Mouse (Mus musculus): ENCODE measurements around the gene Ndufb4.

Ndufb4 gene

DNA sequence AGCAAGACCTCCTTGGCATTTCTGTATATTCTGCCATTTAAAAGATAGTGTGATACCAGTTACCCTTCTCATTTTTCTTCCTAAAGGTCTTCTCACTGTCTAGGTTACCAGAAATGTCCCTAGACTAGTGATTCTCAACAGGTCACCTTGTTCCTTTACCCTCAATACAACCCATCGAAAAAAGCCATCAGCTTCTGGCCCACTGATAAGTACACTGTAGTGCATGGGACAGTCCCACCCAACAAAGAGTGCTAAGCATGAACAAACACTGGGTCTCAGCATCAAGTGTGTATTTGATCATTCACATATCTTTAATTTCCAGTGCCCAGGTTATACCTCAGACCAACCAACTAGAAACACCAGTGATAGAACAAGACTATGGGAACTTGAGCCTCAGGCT lies 19.2 kb downstream of the Ndufb4 start:
- DNase-seq: no peak

GRCm38 (mm10) chr16:37634578-37634977 lies 19.7 kb downstream of the Ndufb4 start:
- DNase-seq: no peak

GRCm38 (mm10) chr16:37629011-37629410 lies 25.2 kb downstream of the Ndufb4 start:
- no peak for DNase-seq

- DNase-seq: peak; percentile 59 to 67
Measured at GRCm38 (mm10) chr16:37628336-37628735, 25.9 kb downstream of the Ndufb4 start.

GRCm38 (mm10) chr16:37626388-37626949 lies 27.8 kb downstream of the Ndufb4 start:
- DNase-seq: no peak

GRCm38 (mm10) chr16:37622919-37623318 lies 31.3 kb downstream of the Ndufb4 start:
- no peak for DNase-seq

- no peak for DNase-seq
Measured at GRCm38 (mm10) chr16:37622403-37622802, 31.9 kb downstream of the Ndufb4 start.

DNA sequence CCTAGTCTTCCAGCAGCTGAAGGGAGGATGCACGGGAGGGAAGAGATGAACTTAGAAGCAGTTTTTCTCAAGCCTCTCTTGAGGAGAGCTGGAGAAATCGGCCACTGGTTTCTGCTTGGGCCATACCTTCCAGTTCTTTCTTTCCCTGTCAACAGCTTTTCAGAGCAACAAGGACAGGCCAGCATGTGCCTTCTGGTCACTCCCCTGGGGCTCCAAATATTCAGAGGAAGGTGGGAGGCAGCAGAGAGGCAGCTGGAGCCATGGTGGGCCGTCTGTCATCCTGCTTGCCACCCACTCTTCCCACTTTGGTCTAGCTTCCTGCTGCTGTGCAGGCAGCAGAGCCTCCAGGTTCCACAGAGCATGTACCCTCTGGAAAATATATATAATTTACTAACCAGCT lies 36.6 kb downstream of the Ndufb4 start:
- peak in 1 of 2 experiments; percentile 11 for DNase-seq

- no peak for DNase-seq
Measured at GRCm38 (mm10) chr16:37616104-37616503, 38.1 kb downstream of the Ndufb4 start.

DNA sequence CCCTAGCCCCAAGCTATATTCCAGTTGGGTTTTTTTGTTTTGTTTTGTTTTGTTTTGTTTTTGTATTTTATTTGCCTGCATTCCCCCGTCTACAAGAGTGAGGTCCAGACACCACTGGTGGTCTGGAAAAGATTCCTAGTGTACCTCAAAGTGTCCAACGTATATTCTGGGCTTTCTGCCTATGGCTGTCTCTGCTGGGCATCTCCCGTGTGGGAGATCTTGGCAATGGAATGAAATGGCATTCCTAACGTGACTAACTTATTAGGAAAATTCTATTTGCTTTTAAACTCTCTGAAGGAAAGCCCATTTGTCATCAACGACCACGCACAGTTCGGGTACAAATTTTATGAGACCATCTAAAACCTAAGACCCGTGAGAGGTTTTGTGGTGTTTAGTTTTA lies 38.8 kb downstream of the Ndufb4 start:
- DNase-seq: no peak

DNA sequence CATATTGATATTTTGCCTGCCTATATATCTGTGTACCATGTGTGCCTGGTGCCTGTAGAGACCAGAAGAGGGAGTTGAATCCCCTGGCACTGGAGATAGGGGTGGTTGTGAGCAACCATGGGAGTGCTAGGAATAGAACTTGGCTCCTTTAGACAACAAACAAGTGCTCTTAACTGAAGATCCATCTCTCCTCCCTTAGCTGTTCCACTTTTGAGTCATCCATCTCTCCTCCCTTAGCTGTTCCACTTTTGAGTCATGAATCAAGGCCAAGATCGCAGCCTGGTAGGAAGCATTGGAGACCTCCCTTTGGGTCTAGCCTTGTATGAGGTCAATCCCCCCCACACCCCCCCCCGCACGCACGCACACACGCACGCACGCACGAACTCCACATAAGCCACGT lies 39.7 kb downstream of the Ndufb4 start:
- DNase-seq: no peak

DNA sequence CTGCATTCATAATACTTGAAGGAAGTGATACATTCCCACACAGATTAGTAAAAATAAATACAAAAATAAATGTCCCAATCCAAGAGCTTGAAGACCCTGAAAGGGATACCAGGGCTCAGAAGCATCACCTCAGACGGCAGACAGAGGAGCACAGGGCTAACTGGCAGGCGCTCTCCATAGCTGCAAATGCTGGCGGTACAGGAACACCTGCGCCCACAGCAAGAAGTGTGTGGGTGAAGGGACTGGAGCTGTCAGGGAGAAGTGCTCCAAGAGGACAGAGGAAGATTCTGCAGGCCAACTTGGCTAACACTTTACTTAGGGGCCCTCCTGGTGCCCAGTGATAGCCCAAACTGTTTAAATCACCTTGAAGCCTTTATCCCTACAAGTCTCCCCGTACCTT lies 42.2 kb downstream of the Ndufb4 start:
- no peak for DNase-seq

GRCm38 (mm10) chr16:37611072-37611471 lies 43.2 kb downstream of the Ndufb4 start:
- no peak for DNase-seq

DNA sequence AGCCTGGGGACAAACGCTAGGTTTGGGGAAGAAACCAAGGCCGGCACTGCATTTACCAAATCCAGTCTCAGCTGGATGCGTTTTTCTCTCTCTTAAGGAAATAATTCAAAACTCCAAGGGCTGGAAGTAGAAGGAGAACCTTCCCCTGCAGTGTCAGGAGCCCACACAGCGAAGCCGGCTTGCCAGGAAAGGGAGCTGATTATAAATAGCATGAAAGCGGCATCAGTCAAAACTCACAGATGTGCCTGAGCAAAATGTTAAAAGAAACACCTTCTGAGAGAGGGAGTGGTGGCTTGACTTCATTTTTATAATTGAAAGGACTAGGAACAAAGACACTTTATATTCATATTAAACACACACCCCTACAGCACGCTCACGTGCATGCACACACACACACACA lies 43.9 kb downstream of the Ndufb4 start:
- no peak for DNase-seq

- DNase-seq: no peak
Measured at GRCm38 (mm10) chr16:37604243-37604642, 50.0 kb downstream of the Ndufb4 start.

DNA sequence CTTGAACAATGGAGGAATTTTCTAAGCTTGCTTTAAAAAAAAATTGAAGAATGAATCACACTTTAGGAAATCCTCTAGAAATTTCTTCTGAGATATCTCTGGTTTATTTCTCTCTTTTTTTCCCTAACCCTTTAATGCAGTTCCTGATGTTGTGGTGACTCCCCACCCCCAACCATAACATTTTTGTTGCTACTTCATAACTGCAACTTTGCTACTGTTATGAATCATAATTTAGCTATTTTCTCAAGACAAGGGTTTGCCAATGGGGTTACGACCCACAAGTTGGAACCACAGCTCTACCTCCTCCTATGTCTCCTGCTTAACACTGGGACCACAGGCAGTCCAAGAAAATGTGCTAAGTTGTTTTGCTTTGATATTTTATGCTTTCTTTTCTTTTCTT lies 50.8 kb downstream of the Ndufb4 start:
- DNase-seq: no peak

DNA sequence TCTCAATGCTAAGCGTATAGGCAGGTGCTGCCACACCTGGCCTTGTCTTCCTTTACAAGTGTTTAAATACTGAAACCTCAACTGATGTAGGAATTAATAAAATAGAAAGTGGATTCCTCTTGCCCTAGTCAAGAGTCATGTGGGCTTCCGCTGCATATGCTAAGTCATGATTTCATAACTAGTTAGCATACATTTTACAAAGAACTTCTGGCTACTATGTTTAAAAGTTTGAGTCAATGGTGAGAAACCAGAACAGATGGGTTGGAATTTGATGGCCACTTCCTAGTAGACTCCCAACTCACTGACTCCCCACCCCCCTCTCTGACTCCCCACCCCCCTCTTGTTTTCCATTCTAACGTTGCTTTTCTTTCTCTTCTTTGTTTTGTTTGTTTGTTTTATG lies 54.9 kb downstream of the Ndufb4 start:
- DNase-seq: no peak

DNA sequence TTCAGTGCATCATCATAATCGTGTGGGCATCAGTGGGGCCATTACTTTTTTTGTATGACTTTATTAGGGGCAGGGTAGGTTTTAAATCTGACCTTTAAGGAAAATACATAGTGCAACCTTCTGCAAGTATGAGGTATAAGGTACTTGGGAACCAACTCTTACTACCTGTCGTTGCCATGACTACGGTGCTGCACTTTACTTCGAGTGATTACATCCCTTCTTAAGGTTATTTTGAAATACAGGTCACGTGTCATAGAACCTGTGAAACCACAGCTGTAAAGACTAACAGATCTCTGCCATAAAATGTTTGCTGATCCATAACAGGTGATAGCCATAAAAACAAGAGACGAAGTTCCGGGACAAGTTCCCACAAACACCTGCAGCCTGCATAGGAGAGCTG lies 55.8 kb downstream of the Ndufb4 start:
- DNase-seq: no peak

DNA sequence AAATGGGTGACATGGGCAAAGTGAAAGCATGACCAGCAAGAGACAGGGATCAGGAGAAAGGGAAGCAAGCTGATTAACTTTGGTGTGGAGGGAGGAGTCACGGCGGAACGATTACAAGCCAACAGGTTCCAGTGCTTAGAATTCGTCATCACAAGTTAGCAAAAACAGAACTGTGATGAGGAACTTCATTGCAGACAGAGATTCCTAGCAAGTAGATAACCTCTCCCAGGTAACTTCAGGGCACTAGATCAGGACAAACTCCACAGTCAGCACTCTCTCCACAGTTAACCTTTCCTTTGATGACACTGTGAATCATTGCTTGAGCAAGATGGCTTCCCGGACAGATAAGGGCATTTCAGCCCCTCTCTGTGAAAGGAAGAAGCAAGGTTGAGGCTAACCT lies 56.8 kb downstream of the Ndufb4 start:
- no peak for DNase-seq

Measured in kidney, postnatal 36 days (tissue).